Mouse (Mus musculus) ES-Bruce4 (cell line): ENCODE measurements around the gene Myt1.

Source experiments
- CTCF ChIP-seq: IDR thresholded peaks from one replicate; pipeline ENCODE4 v1.8.1; 2011; ENCODE audit warnings: low read depth, low read length
- POLR2A ChIP-seq: IDR thresholded peaks from one replicate; pipeline ENCODE4 v1.8.1; 2011; ENCODE audit warnings: low read length; ENCODE audit not compliant: insufficient read depth

GRCm38 (mm10) chr2:181768451-181768850, 5.3 kb downstream of the Myt1 start:
- TF ChIP-seq CTCF (no peak), POLR2A (no peak)
